Mouse (Mus musculus): ENCODE data around the gene Minos1.

DNA sequence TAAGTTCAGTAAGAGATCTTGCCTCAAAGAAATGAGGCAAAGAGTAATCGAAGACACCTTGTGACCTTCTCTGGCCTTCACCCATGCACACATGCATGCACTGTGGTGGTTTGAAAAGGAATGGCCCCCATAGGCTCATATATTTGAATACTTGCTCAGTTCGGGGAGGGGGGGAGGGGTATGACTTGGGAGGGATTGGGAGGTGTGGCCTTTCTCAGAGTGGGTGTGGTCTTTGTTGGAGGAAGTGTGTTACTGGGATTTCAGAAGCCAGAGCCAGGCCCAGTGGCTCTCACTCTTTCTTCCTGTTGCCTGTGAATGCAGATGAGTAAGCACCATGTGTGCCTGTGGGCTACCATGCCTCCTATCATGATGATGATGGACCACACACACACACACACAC is 5.1 kb upstream of the Minos1 start:
- TF ChIP-seq CTCF (IDR thresholded peaks at IDR 0.05; ENCODE audit: extremely low read depth, insufficient read depth, insufficient read length, insufficient replicate concordance), result no peak
- TF ChIP-seq POLR2A (IDR thresholded peaks at IDR 0.05; ENCODE audit: low read depth, low read length), result no peak

Measured in spleen, adult 2 months (tissue).